Comparison of ENCODE assay signal across 7 mouse cellular contexts in the genomic region with DNA sequence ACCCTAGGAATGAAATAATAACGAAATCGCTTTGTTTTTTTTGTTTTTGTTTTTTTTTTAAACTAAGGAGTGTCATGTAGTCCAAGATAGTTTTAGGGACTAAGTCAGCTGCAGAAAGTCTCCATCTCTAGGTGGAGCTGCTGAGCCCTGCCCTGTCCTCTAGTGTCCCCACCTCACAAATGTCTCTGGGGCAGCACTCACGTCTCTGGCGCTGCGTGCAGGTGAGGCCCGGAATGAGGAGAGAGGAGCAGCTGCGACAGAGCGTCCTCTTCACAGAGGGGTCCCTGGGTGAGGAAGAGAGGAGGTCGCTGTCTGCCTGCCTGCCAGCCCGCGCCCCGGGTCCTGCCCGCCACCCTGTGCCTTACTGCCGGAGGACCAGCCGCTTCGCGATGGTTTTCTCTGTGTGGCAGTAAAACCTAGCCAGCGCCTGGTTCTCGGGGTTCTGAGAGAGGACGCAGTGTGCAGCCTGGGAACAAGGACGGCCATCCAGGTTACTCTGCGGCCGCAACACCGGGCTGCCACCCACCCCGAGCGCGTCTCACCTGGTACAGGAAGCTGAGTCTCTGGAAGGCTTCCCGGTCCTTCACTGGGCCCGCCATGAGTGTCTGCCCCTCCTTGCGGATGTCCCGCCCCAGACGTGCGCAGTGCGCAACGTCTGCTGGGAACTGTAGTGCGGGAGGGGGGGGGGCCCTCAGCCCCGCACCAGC. TPM values are rescaled to one million over a fixed set of nuclear protein-coding genes. Genes with fewer than 3 reads are reported as not detected.
DNase-seq lines count a peak whose midpoint lies in the region; ATAC-seq lines count a peak whose summit lies in the region.

No protein-coding gene starts in this region.

- peaks cover 42% of the 10 kb centered on the region for H3K36me3 ChIP-seq in embryonic facial prominence, embryonic 12.5 days
- H3K36me3 ChIP-seq in midbrain, embryonic 11.5 days (ENCODE audit: control insufficient read depth, insufficient read depth, low read length), result peaks cover 13% of the 10 kb centered on the region; the same call in 1 of the 2 replicates

- peak overlapping the region; percentile 79 for H3K4me3 ChIP-seq in embryonic facial prominence, embryonic 12.5 days
- peak overlapping the region; percentile 63 for H3K4me3 ChIP-seq in midbrain, embryonic 11.5 days (ENCODE audit: low read depth, low read length)

- peak; percentile 87 for DNase-seq in adrenal gland, postnatal 14 days
- peak; percentile 77 for DNase-seq in kidney, adult 11 months
- peak; percentile 81 for DNase-seq in left cerebral cortex, postnatal 4 days
- peak; percentile 97 for DNase-seq in midbrain, embryonic 11.5 days (ENCODE audit: low spot score, missing footprints)
- DNase-seq in skeletal muscle tissue, adult 2 months (ENCODE audit: low read depth, low spot score), result peak; percentile 68

- ATAC-seq in embryonic facial prominence, embryonic 12.5 days (ENCODE audit: insufficient number of reproducible peaks, insufficient read depth, low FRiP score, low TSS enrichment), result peak; percentile 94
- peak; percentile 68 for ATAC-seq in granulocyte monocyte progenitor cell, adult 5-6 weeks (replicated peaks; ENCODE audit: poor library complexity, severe bottlenecking)
- peak; percentile 97 for ATAC-seq in midbrain, embryonic 11.5 days (ENCODE audit: low FRiP score)

- intact Hi-C loops in left cerebral cortex, postnatal 4 days (cut with DNase I), result no loop called here

- under 1% methylated on average over 37 of the region's 37 CpGs for WGBS in embryonic facial prominence, embryonic 12.5 days
- 0% methylated on average over 37 of the region's 37 CpGs for WGBS in midbrain, embryonic 11.5 days

- peak overlapping the region; percentile 55 for H3K4me2 ChIP-seq in embryonic facial prominence, embryonic 12.5 days (replicated peaks)
- H3K4me2 ChIP-seq in midbrain, embryonic 11.5 days, result peak overlapping the region; percentile 46

- peaks cover 3% of the 10 kb centered on the region; the same call in 1 of the 2 replicates for H3K27me3 ChIP-seq in embryonic facial prominence, embryonic 12.5 days
- H3K27me3 ChIP-seq in midbrain, embryonic 11.5 days (ENCODE audit: control insufficient read depth, insufficient read depth, low read length), result no peaks in the 10 kb centered on the region

- H3K9ac ChIP-seq in embryonic facial prominence, embryonic 12.5 days, result peak overlapping the region; percentile 77
- H3K9ac ChIP-seq in midbrain, embryonic 11.5 days (ENCODE audit: low read length), result peak overlapping the region; percentile 88

- H3K27ac ChIP-seq in embryonic facial prominence, embryonic 12.5 days, result peak overlapping the region; percentile 79
- 0 out of 2 replicates have a peak overlapping the region, but pooled peaks have one; percentile 36 for H3K27ac ChIP-seq in midbrain, embryonic 11.5 days (ENCODE audit: low read depth, low read length)

- H3K4me1 ChIP-seq in embryonic facial prominence, embryonic 12.5 days, result 0 out of 2 replicates have a peak, but pooled peaks cover under 1% of the 10 kb centered on the region
- peaks cover 4% of the 10 kb centered on the region; the same call in 1 of the 2 replicates for H3K4me1 ChIP-seq in midbrain, embryonic 11.5 days (ENCODE audit: control insufficient read depth, insufficient read depth, low read length)

- H3K9me3 ChIP-seq in embryonic facial prominence, embryonic 12.5 days, result no peaks in the 10 kb centered on the region
- H3K9me3 ChIP-seq in midbrain, embryonic 11.5 days (ENCODE audit: control insufficient read depth, low read length), result no peaks in the 10 kb centered on the region

RNA-seq across cellular contexts. Expression of gene Rpp21, which starts 0.5 kb away (rescaled TPM):
- total RNA-seq in adrenal gland, postnatal 14 days (2021), result 44.2 and 47.9 TPM in 2 replicates
- 98.2 and 106 TPM in 2 replicates for polyA plus RNA-seq in embryonic facial prominence, embryonic 12.5 days (2016; fragmentation: Nextera tagmentation; extraction: Ambion mirVana)
- total RNA-seq in granulocyte monocyte progenitor cell, adult 5-6 weeks (2014; fragmentation: Nextera tagmentation), result 54.4 and 61.3 TPM in 2 replicates
- 25.9 and 30.1 TPM in 2 replicates for total RNA-seq in granulocyte monocyte progenitor cell, adult 5-6 weeks (2017)
- 10 to 100 TPM; 55.3 to 58.4 TPM for total RNA-seq in left cerebral cortex, postnatal 4 days (2021)
- 80.7 and 83.2 TPM in 2 replicates for polyA plus RNA-seq in midbrain, embryonic 11.5 days (2014; fragmentation: Nextera tagmentation; extraction: Ambion mirVana)

RNA-seq across cellular contexts. Expression of gene Trim39, which starts 14.7 kb away (rescaled TPM):
- 15.6 and 18.4 TPM in 2 replicates for total RNA-seq in adrenal gland, postnatal 14 days (2021)
- polyA plus RNA-seq in embryonic facial prominence, embryonic 12.5 days (2016; fragmentation: Nextera tagmentation; extraction: Ambion mirVana), result 25.2 and 27.2 TPM in 2 replicates
- 18.4 and 23.3 TPM in 2 replicates for total RNA-seq in granulocyte monocyte progenitor cell, adult 5-6 weeks (2014; fragmentation: Nextera tagmentation)
- 14.0 and 16.2 TPM in 2 replicates for total RNA-seq in granulocyte monocyte progenitor cell, adult 5-6 weeks (2017)
- 10 to 100 TPM; 25.3 to 26.2 TPM for total RNA-seq in left cerebral cortex, postnatal 4 days (2021)
- 17.4 and 17.6 TPM in 2 replicates for polyA plus RNA-seq in midbrain, embryonic 11.5 days (2014; fragmentation: Nextera tagmentation; extraction: Ambion mirVana)

RNA-seq across cellular contexts. Expression of gene H2-M10.2, which starts 28.9 kb away (rescaled TPM):
- not detected in 2 replicates for total RNA-seq in adrenal gland, postnatal 14 days (2021)
- 0.20 TPM in 1 of 2 replicates, not detected in the other for polyA plus RNA-seq in embryonic facial prominence, embryonic 12.5 days (2016; fragmentation: Nextera tagmentation; extraction: Ambion mirVana)
- not detected in 2 replicates for total RNA-seq in granulocyte monocyte progenitor cell, adult 5-6 weeks (2014; fragmentation: Nextera tagmentation)
- not detected in 2 replicates for total RNA-seq in granulocyte monocyte progenitor cell, adult 5-6 weeks (2017)
- total RNA-seq in left cerebral cortex, postnatal 4 days (2021), result not detected
- 0.19 TPM in 1 of 2 replicates, not detected in the other for polyA plus RNA-seq in midbrain, embryonic 11.5 days (2014; fragmentation: Nextera tagmentation; extraction: Ambion mirVana)

Comparison
In these comparisons a context has a peak if more than half of its experiments do, and no peak if none do; other contexts are left out.
1. Peak in every context shown above with its lines: DNase-seq, ATAC-seq, H3K4me3 ChIP-seq and H3K27ac ChIP-seq.